Mouse (Mus musculus): ENCODE results near the gene 1700017N19Rik.

Gene 1700017N19Rik

GRCm38 (mm10) chr10:100661970-100662590 lies 71.8 kb downstream of the 1700017N19Rik start:
- no peak for DNase-seq (ENCODE audit: low spot score in 2 of 2)
